Mouse (Mus musculus) embryonic facial prominence, embryonic 15.5 days (tissue): ENCODE data around the gene Ttll5. TPM values are rescaled to one million over a fixed set of nuclear protein-coding genes. Genes with fewer than 3 reads are reported as not detected.

Source experiments
- ATAC-seq: fragments of 200-750 bp; cut with Nextera tagmentation; 2 replicates; pipeline ENCODE4 v1.8.0; 2017; ENCODE audit warnings: low read depth, moderate TSS enrichment; ENCODE audit not compliant: insufficient number of reproducible peaks, low FRiP score, low TSS enrichment
- H3K27ac ChIP-seq: fragments of 300-500 bp; sonication (generic); replicated peaks from 2 replicates; pipeline ENCODE4 v1.5.1; 2015; ENCODE audit warnings: mild to moderate bottlenecking, inconsistent platforms
- H3K27me3 ChIP-seq: fragments of 300-500 bp; sonication (generic); 2 replicates; pipeline ENCODE4 v1.6.1; 2015; ENCODE audit warnings: inconsistent platforms
- H3K36me3 ChIP-seq: fragments of 300-500 bp; sonication (generic); 2 replicates; pipeline ENCODE4 v1.6.1; 2015; ENCODE audit warnings: mild to moderate bottlenecking, inconsistent platforms
- H3K4me1 ChIP-seq: fragments of 300-500 bp; sonication (generic); 2 replicates; pipeline ENCODE4 v1.6.1; 2015; ENCODE audit warnings: inconsistent platforms
- H3K4me2 ChIP-seq: fragments of 300-500 bp; sonication (generic); replicated peaks from 2 replicates; pipeline ENCODE4 v1.6.1; 2015; ENCODE audit warnings: mild to moderate bottlenecking, inconsistent platforms
- H3K4me3 ChIP-seq: fragments of 300-500 bp; sonication (generic); replicated peaks from 2 replicates; pipeline ENCODE4 v1.5.1; 2015; ENCODE audit warnings: mild to moderate bottlenecking, inconsistent platforms
- H3K9ac ChIP-seq: fragments of 300-500 bp; sonication (generic); 2 replicates; pipeline ENCODE4 v1.6.1; 2015; ENCODE audit warnings: inconsistent platforms
- H3K9me3 ChIP-seq: fragments of 300-500 bp; sonication (generic); replicated peaks from 2 replicates; pipeline ENCODE4 v1.6.1; 2016; ENCODE audit warnings: inconsistent platforms
- WGBS: fragments of 180-500 bp; shearing (Covaris S2); methylation state at CpG from one replicate; pipeline ENCODE4 v1.1.7; 2015; 5-methylcytosine and 5-hydroxymethylcytosine counted together
- polyA plus RNA-seq: library from polyadenylated mRNA; unstranded; fragments of >200 nt; fragmentation: Nextera tagmentation; extraction: Ambion mirVana; gene quantifications from 2 replicates; pipeline ENCODE4 v1.2.1, GENCODE M21; 2015

Ttll5 gene
- polyA plus RNA-seq, 1 experiment from 2014 or later, result 13.6 TPM

DNA sequence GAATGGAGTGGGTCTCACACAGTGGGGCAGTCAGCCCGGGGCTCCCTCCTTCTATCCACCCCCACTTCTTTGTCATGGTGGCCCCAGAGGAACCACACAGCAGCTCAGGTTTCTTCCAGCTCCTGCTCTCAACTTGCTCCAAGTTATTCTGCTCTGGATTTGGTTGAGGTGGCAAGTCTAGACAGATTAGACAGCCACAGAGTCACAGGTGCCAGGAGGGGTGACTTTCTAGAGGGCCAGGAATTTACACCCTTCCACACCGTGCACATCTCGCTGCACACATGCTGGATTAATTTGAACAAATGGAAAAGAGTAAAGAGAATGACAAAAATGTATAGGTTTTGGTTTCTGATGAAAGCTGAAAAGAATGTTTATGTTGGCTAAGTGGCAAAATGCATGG, 276.3 kb downstream of the Ttll5 start:
- peak overlapping the region; percentile 28; the same call in 1 of the 2 replicates for H3K27ac ChIP-seq
- no peaks in the 10 kb centered on the region for H3K9me3 ChIP-seq
- H3K36me3 ChIP-seq, result no peaks in the 10 kb centered on the region
- 29% methylated on average over 3 of the region's 3 CpGs for WGBS
- H3K9ac ChIP-seq, result no peak overlapping the region
- no peaks in the 10 kb centered on the region for H3K27me3 ChIP-seq
- no peak for ATAC-seq
- no peak overlapping the region for H3K4me2 ChIP-seq
- peaks cover 32% of the 10 kb centered on the region for H3K4me1 ChIP-seq
- no peak overlapping the region for H3K4me3 ChIP-seq

DNA sequence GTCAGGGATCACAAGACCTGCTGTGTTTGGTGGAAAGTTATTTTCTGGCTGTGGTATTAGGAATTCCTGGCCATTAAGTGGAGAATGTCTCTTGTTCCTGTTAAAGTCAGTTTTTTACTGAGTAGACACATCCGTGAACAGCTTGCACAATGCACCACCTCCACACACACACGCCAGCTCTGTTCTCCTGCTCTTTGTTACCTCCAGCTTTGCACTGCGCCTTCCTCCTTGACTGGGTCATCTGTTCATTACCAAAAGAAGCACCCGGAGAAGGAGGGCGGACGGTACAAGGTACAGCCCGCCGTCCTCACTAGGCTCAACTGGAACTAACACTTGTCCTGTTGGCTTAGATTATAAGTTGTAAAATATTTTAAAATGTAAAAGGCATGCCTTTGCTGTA, 278.2 kb downstream of the Ttll5 start:
- H3K9ac ChIP-seq, result no peak overlapping the region
- no peak for ATAC-seq
- no peaks in the 10 kb centered on the region for H3K9me3 ChIP-seq
- no peak overlapping the region for H3K27ac ChIP-seq
- no peak overlapping the region for H3K4me2 ChIP-seq
- no peak overlapping the region for H3K4me3 ChIP-seq
- no peaks in the 10 kb centered on the region for H3K27me3 ChIP-seq
- WGBS, result 82% methylated on average over 8 of the region's 8 CpGs
- no peaks in the 10 kb centered on the region for H3K36me3 ChIP-seq
- peaks cover 32% of the 10 kb centered on the region for H3K4me1 ChIP-seq

DNA sequence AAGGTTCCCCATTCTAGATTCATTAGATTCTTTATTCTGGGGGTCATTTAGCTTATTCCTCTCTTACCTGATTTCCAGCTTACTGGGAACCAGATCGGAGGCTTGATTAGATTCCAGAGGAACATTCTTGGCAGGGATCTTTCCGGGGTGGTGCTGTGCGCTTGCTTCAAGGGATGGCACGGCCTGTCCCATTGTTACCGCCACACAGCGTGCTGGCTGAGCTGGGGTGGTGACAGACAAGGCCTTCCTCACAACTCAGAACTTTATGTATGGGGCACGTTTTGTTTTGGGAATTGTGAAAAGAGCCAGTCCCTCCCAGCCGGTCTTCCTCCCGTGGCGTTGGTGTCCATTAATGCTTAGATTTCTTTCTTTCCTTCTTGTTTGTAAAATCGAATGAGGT, 278.9 kb downstream of the Ttll5 start:
- Histone ChIP-seq H3K27me3 (no peaks in the 10 kb centered on the region), H3K36me3 (no peaks in the 10 kb centered on the region), H3K9ac (no peak overlapping the region), H3K4me2 (no peak overlapping the region), H3K27ac (0 out of 2 replicates have a peak overlapping the region, but pooled peaks have one; percentile 34), H3K4me3 (no peak overlapping the region), H3K9me3 (no peaks in the 10 kb centered on the region), H3K4me1 (peaks cover 32% of the 10 kb centered on the region)
- WGBS, result 59% methylated on average over 11 of the region's 11 CpGs
- ATAC-seq, result no peak

DNA sequence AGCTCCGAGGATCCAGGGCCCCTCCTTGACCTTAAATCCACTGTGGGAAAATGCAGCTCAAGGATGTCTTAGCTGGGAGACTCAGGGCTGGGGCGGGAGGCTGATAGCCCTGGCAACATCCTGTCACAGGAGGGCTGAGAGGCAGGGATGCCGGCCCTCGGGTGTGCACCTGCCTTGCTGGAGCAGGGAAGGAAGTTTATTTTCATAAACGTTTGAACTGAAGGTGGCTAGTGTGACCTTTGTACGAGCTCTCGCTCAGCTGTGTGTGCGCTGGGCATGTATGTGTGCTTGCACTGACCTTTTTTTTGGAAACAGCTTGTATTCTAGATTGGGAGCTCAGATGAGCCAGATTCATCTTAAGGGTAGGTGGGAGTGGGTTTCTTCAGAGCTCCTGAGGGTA, 279.4 kb downstream of the Ttll5 start:
- Histone ChIP-seq H3K27ac (0 out of 2 replicates have a peak overlapping the region, but pooled peaks have one; percentile 34), H3K4me3 (no peak overlapping the region), H3K4me2 (no peak overlapping the region), H3K9me3 (no peaks in the 10 kb centered on the region), H3K27me3 (no peaks in the 10 kb centered on the region), H3K9ac (no peak overlapping the region), H3K4me1 (peaks cover 32% of the 10 kb centered on the region), H3K36me3 (no peaks in the 10 kb centered on the region)
- no peak for ATAC-seq
- WGBS, result 64% methylated on average over 8 of the region's 8 CpGs

DNA sequence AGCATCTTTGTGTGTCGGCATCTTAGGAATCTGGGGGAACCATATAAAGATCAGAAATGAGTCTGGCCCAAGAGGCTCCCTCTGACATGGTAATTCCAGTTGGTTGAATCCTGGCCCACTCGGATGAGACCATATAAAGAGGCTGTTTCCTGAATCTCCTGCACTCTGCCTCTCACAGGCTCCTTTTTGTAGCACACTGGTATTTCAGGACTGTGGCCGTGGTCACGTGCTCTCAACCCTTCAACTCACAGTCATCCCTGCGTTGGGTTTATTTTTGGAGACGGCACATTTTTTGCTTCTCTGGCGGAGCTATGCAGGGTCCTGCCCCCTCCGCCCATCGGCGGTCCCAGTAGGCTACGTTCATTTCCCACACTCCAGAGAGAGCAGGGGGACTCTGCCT, 279.8 kb downstream of the Ttll5 start:
- H3K9ac ChIP-seq, result no peak overlapping the region
- peak; percentile 49; the same call in 1 of the 2 replicates for ATAC-seq
- no peaks in the 10 kb centered on the region for H3K36me3 ChIP-seq
- H3K4me2 ChIP-seq, result no peak overlapping the region
- peaks cover 32% of the 10 kb centered on the region for H3K4me1 ChIP-seq
- H3K27me3 ChIP-seq, result no peaks in the 10 kb centered on the region
- 58% methylated on average over 11 of the region's 11 CpGs for WGBS
- H3K27ac ChIP-seq, result 0 out of 2 replicates have a peak overlapping the region, but pooled peaks have one; percentile 34
- H3K4me3 ChIP-seq, result no peak overlapping the region
- H3K9me3 ChIP-seq, result no peaks in the 10 kb centered on the region

DNA sequence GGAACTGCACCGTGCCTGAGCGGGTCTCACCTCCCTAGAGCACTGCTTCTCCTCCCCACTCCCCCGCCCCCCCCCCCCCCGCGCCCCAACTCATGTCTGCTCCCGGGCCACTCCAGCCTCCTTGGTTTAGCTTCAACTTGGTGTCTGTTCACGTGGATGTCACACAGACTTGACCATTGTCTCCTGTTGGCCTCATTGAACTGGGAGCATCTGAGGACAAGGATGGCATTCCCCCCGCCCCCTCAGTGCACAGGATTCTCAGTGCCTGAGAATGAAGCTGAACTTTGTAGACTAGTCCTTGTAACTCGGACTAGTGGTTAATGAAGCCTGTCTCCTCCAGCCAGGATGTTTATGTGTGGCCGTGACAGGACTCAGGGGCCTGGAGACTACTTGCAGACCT, 281.1 kb downstream of the Ttll5 start:
- 73% methylated on average over 9 of the region's 10 CpGs for WGBS
- no peak for ATAC-seq
- Histone ChIP-seq H3K9me3 (no peaks in the 10 kb centered on the region), H3K27me3 (no peaks in the 10 kb centered on the region), H3K4me2 (no peak overlapping the region), H3K36me3 (no peaks in the 10 kb centered on the region), H3K9ac (no peak overlapping the region), H3K4me1 (peaks cover 30% of the 10 kb centered on the region), H3K27ac (no peak overlapping the region), H3K4me3 (no peak overlapping the region)

DNA sequence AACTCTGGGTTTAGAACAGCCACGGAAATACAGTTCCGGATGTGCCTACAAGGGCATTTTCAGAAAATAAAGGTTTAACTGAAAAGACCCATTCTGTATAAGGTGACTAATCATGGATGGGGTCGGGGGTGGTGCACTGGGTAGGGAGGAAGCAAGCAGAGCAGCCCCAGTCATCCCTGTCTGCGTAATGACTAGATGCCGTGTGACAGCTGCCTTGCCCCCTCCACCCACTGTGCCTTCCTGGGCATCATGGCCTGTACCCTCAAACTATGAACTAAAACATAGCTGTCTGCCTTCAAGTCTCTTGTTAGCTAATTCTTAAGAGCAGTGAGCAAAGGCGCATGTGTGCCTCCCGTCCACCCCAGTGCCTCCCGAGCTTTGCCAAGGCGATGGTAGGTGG, 281.6 kb downstream of the Ttll5 start:
- peaks cover 24% of the 10 kb centered on the region for H3K4me1 ChIP-seq
- ATAC-seq, result no peak
- H3K9me3 ChIP-seq, result no peaks in the 10 kb centered on the region
- H3K27ac ChIP-seq, result no peak overlapping the region
- H3K4me2 ChIP-seq, result no peak overlapping the region
- H3K36me3 ChIP-seq, result no peaks in the 10 kb centered on the region
- WGBS, result 84% methylated on average over 9 of the region's 9 CpGs
- H3K4me3 ChIP-seq, result no peak overlapping the region
- no peak overlapping the region for H3K9ac ChIP-seq
- no peaks in the 10 kb centered on the region for H3K27me3 ChIP-seq

DNA sequence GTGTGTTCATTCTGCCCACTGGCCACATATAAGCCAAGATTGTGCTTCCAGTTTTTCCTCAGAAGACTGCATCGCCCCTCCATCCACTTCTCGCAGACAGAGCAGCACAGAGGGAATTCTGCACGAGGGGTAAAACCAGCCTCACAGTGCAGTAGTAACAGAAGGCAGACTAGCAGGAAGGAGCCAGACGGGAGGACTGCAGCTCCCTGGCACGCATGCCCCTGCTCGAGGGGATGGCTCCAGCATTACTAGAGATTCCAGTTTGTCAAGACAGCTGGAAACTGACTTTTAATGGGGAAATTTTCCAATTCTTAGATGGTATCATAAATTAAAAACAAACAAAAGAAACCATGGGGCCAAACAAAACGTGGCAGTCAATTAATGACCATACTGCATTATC, 283.2 kb downstream of the Ttll5 start:
- no peaks in the 10 kb centered on the region for H3K36me3 ChIP-seq
- H3K27me3 ChIP-seq, result no peaks in the 10 kb centered on the region
- H3K27ac ChIP-seq, result no peak overlapping the region
- H3K4me1 ChIP-seq, result peaks cover 16% of the 10 kb centered on the region
- no peak overlapping the region for H3K4me3 ChIP-seq
- ATAC-seq, result no peak
- H3K9ac ChIP-seq, result no peak overlapping the region
- no peaks in the 10 kb centered on the region for H3K9me3 ChIP-seq
- WGBS, result 49% methylated on average over 7 of the region's 7 CpGs
- H3K4me2 ChIP-seq, result no peak overlapping the region

DNA sequence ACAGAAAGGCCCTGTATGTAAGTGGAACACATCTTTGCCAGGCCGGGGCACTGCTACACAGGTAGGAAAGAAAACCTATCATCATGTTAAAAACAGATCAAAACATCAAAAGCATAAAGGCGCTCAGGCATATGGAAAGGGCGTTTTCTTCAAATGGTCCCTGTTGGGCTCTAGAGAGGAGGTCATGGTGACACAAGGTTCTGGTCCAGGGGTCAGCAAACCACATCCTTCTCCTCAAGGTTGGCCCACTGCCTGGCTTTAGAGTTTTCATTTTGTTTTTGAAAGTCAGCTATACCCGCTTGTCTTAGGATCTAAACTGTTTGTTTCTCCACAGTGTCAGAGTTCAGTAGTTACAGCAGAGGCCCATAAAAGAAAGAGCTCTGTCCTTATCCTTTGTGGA, 285.1 kb downstream of the Ttll5 start:
- peaks cover 6% of the 10 kb centered on the region for H3K4me1 ChIP-seq
- no peaks in the 10 kb centered on the region for H3K27me3 ChIP-seq
- H3K9me3 ChIP-seq, result no peaks in the 10 kb centered on the region
- H3K4me2 ChIP-seq, result no peak overlapping the region
- H3K9ac ChIP-seq, result no peak overlapping the region
- H3K36me3 ChIP-seq, result no peaks in the 10 kb centered on the region
- no peak overlapping the region for H3K27ac ChIP-seq
- ATAC-seq, result no peak
- WGBS, result 81% methylated on average over 4 of the region's 4 CpGs
- H3K4me3 ChIP-seq, result no peak overlapping the region

DNA sequence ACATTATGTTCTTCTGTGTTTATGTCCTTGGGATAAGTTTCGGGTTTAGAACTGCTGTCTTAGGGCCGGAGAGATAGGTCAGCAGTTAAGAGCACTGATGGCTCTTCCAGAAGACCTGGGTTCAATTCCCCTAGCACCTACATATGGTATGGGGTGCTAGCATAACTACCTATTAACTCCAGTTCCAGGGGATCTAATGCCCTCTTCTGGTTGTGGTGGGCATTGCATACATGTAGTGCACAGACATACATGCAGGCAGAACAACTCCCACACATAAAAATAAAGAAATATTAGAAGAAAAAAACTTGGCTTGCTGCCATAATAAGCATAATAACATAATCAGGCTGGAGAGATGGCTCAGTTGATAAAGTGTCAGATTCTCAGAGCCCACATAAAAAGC, 286.2 kb downstream of the Ttll5 start:
- 96% methylated on average over 2 of the region's 2 CpGs for WGBS
- H3K4me1 ChIP-seq, result no peaks in the 10 kb centered on the region; the same call in 1 of the 2 replicates
- no peak overlapping the region for H3K4me3 ChIP-seq
- no peak for ATAC-seq
- no peak overlapping the region for H3K9ac ChIP-seq
- no peaks in the 10 kb centered on the region; the same call in 1 of the 2 replicates for H3K36me3 ChIP-seq
- no peak overlapping the region for H3K4me2 ChIP-seq
- H3K9me3 ChIP-seq, result no peaks in the 10 kb centered on the region
- no peak overlapping the region for H3K27ac ChIP-seq
- H3K27me3 ChIP-seq, result no peaks in the 10 kb centered on the region
